16 mouse cellular contexts compared by ENCODE assay signal in the genomic region with DNA sequence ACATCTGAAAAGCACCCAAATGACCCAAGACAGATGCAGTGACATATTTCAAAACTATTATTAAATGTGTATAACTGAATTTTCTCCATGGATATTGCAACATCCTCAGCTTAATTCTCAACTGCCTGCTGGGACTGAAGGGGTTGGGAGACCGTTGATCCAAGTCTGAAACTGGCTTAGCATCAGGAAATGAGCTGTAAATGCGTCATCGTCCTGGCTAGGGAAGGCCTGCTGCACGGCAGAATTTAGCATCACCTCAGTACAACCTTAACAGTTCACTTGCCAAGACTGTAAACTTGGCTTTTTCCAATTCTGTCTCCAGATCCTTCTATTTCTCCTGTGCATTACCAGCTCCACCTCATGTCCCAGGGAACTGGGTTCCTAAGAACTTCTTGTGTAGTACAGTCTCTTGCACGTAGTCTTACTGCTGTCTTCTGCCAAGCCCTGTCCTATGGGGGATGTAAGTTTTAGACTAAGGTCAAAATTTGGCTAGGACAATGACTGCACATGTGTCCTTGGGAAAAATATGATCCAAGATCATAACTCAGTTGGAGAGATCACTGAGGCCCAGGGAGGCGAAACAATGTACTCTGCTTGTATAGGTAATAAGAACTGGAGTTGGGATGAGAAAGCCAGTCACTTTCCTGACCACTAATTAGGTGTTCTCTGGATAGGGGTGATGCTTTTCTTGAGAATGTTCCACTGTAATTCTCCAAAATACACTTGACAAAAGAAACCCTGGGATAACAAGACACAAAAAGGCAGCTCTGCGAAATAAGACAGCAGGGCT.
DNase-seq lines count a peak whose midpoint lies in the region; ATAC-seq and TF ChIP-seq lines count a peak whose summit lies in the region.
"Had no signal": no experiment of that assay in that cellular context is flagged by ENCODE, and none has a peak within 500 bp of the region (broad histone marks: within the 10 kb centered on the region; RNA-seq: fewer than 3 reads in every experiment).

No protein-coding gene starts in this region.

- H3K27me3 ChIP-seq in heart, embryonic 11.5 days (ENCODE audit: control insufficient read depth, insufficient read depth, low read length): no peaks in the 10 kb centered on the region
- no peaks in the 10 kb centered on the region for H3K27me3 ChIP-seq in forebrain, embryonic 12.5 days
- no peaks in the 10 kb centered on the region for H3K27me3 ChIP-seq in liver, postnatal 0 days (ENCODE audit: insufficient read depth, low read length)
- H3K27me3 ChIP-seq: CH12.LX; forebrain, embryonic 13.5 days; hindbrain, embryonic 12.5 days had no signal

- TF ChIP-seq CTCF in liver, postnatal 0 days (IDR thresholded peaks at IDR 0.05; ENCODE audit: low read depth): no peak

- ATAC-seq in heart, embryonic 11.5 days (replicated peaks; ENCODE audit: insufficient number of reproducible peaks, low FRiP score, low TSS enrichment): no peak
- ATAC-seq in forebrain, embryonic 12.5 days (ENCODE audit: low FRiP score): no peak
- ATAC-seq in liver, postnatal 0 days: no peak
- ATAC-seq: forebrain, embryonic 13.5 days; intestine, postnatal 0 days had no signal

- DNase-seq in heart, adult 8-10 months (ENCODE audit: low spot score): peak; percentile 30
- DNase-seq in 3T3-L1 (ENCODE audit: low read depth, low spot score): peak; percentile 86
- peak; percentile 2 for DNase-seq in brain, adult 2 months (ENCODE audit: low read depth, low spot score)
- peak; percentile 3 to 4 for DNase-seq in heart, postnatal 14 days
- no peak for DNase-seq in cerebellum, adult 11-12 months
- no peak for DNase-seq in liver, postnatal 0 days
- DNase-seq: cerebellum, adult 11 months; embryo, embryonic 11 days; thymus, adult 18-20 months had no signal

- H3K36me3 ChIP-seq in heart, embryonic 11.5 days (ENCODE audit: control insufficient read depth, insufficient read depth, low read length): no peaks in the 10 kb centered on the region
- no peaks in the 10 kb centered on the region for H3K36me3 ChIP-seq in forebrain, embryonic 12.5 days (replicated peaks)
- H3K36me3 ChIP-seq in liver, postnatal 0 days (replicated peaks; ENCODE audit: insufficient read depth, low read length): no peaks in the 10 kb centered on the region
- H3K36me3 ChIP-seq: hindbrain, embryonic 12.5 days had no signal

- H3K4me3 ChIP-seq in heart, embryonic 11.5 days (ENCODE audit: low read depth, low read length): no peak overlapping the region
- no peak overlapping the region for H3K4me3 ChIP-seq in forebrain, embryonic 12.5 days (replicated peaks)
- no peak overlapping the region for H3K4me3 ChIP-seq in liver, postnatal 0 days (ENCODE audit: low read depth, low read length)
- H3K4me3 ChIP-seq: forebrain, embryonic 13.5 days; hindbrain, embryonic 12.5 days had no signal

- H3K4me1 ChIP-seq in heart, embryonic 11.5 days (ENCODE audit: control insufficient read depth, insufficient read depth, low read length): no peaks in the 10 kb centered on the region
- H3K4me1 ChIP-seq in forebrain, embryonic 12.5 days: no peaks in the 10 kb centered on the region
- no peaks in the 10 kb centered on the region for H3K4me1 ChIP-seq in liver, postnatal 0 days (ENCODE audit: insufficient read depth)
- H3K4me1 ChIP-seq: forebrain, embryonic 13.5 days; hindbrain, embryonic 12.5 days had no signal

- H3K9me3 ChIP-seq in heart, embryonic 11.5 days (replicated peaks; ENCODE audit: control insufficient read depth, low read length): no peaks in the 10 kb centered on the region
- no peaks in the 10 kb centered on the region for H3K9me3 ChIP-seq in forebrain, embryonic 12.5 days
- no peaks in the 10 kb centered on the region for H3K9me3 ChIP-seq in liver, postnatal 0 days (ENCODE audit: low read length)
- H3K9me3 ChIP-seq: forebrain, embryonic 13.5 days; hindbrain, embryonic 12.5 days had no signal

- H3K4me2 ChIP-seq in heart, embryonic 11.5 days: no peak overlapping the region
- H3K4me2 ChIP-seq in forebrain, embryonic 12.5 days: no peak overlapping the region
- no peak overlapping the region for H3K4me2 ChIP-seq in liver, postnatal 0 days (ENCODE audit: low read depth, low read length)
- H3K4me2 ChIP-seq: forebrain, embryonic 13.5 days; hindbrain, embryonic 12.5 days had no signal

- no peak for TF ChIP-seq EP300 in liver, postnatal 0 days (IDR thresholded peaks at IDR 0.05; ENCODE audit: low read depth)

- no peak overlapping the region for H3K27ac ChIP-seq in heart, embryonic 11.5 days (ENCODE audit: low read depth, low read length)
- H3K27ac ChIP-seq in forebrain, embryonic 12.5 days: no peak overlapping the region
- H3K27ac ChIP-seq in liver, postnatal 0 days (ENCODE audit: low read depth): no peak overlapping the region
- H3K27ac ChIP-seq: forebrain, embryonic 13.5 days; hindbrain, embryonic 12.5 days; liver, embryonic 14.5 days had no signal

- no peak overlapping the region for H3K9ac ChIP-seq in heart, embryonic 11.5 days (ENCODE audit: low read depth, low read length)
- no peak overlapping the region for H3K9ac ChIP-seq in forebrain, embryonic 12.5 days
- H3K9ac ChIP-seq in liver, postnatal 0 days (replicated peaks): no peak overlapping the region
- H3K9ac ChIP-seq: forebrain, embryonic 13.5 days; hindbrain, embryonic 12.5 days; liver, embryonic 14.5 days had no signal

- 76% methylated on average over 7 of the region's 7 CpGs for WGBS in heart, embryonic 11.5 days (ENCODE audit: insufficient replicate concordance)
- 79% methylated on average over 7 of the region's 7 CpGs for WGBS in forebrain, embryonic 12.5 days
- 66% methylated on average over 7 of the region's 7 CpGs for WGBS in liver, postnatal 0 days (ENCODE audit: insufficient replicate concordance)

- intact Hi-C loops in heart, postnatal 14 days (cut with DNase I): no loop called here

Comparison
In these comparisons a context has a peak if more than half of its experiments do, and no peak if none do; other contexts are left out.
1. DNase-seq: peak in heart, adult 8-10 months (single experiment), 3T3-L1 (single experiment), brain, adult 2 months (single experiment) and heart, postnatal 14 days (2 of 2); none in cerebellum, adult 11-12 months (single experiment) and liver, postnatal 0 days (single experiment).